Mouse (Mus musculus): ENCODE results near the gene Dcaf1.

Dcaf1 gene

DNA sequence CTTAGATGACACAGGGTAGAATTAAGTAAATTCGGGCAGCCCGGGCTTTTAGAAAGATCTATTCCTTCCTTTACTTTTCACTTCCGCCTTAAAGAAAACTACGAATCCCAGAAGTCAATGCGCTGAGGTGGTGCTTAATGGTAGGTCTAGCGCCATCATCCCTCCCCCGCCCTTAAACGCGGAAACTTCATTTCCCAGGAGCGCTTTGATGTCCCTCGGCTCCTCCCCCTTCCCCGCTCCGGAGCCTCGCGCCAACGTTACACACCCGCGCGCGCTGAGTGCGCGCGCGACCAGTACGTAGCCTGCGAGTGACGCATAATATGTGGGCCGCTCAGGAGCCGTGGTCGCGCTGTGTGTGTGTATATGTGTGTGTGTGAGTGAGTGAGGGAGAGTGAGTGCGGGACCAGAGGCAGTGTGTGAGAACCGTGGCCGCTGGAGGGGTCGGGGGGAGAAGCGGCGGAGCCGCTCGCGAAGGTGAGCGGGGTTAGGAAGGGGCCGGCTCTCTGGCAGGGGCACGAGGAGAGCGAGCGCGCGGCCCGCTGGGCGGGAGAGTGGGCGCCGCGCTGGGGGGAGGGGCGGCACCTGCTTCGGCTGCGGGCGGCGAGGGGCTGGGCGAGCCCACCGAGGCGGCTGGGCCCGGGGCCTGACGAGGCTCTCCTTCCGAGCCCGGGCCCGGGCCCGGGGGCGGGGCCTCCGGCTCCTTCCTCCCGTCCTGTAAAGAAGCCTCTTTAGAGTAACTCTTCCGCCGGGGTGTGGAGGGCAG is at the start of gene Dcaf1:
TSS of gene Dcaf1 (plus strand) at position 257 of the 763 bp plus-strand sequence.
- DNase-seq (ENCODE audit: extremely low spot score), result peak; percentile 94

DNA sequence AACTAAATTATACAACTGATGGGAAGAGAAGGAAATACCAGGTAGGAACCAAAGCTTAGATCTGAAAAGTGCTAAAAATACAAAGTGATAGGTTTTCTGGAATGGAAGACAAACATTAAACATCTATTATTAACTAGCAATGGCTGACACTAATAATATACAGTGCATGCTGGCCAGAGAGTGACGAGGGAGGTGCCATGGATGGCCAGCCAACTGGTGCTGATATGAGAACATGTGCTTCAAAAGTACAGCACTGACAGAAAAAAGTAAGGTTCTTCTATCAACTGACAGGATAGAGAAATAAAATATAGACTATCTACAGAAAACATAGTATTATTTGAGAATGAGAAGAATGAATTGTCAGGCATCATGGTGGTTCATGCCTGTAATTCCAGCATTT is 45.6 kb upstream of the Dcaf1 start:
- DNase-seq (ENCODE audit: extremely low spot score), result no peak

DNA sequence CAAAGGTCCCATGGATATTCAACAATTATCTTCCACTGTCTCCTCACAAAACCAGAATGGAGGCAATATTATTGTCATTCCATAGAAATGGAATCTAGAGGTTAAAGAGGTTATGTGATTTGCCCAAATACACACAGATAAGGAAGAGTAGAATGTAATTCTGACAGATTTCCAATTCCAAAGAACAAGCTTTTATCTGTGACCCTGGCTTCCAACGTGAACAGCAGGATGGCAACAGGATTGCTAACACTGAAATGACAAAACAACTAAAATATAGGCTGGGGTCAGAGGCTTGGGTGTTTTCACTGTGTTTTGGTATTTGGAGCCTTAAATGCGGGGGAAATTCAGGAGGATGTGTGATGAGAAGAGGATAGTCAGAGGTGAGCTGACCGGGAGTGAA is 44.3 kb upstream of the Dcaf1 start:
- DNase-seq (ENCODE audit: extremely low spot score), result no peak

DNA sequence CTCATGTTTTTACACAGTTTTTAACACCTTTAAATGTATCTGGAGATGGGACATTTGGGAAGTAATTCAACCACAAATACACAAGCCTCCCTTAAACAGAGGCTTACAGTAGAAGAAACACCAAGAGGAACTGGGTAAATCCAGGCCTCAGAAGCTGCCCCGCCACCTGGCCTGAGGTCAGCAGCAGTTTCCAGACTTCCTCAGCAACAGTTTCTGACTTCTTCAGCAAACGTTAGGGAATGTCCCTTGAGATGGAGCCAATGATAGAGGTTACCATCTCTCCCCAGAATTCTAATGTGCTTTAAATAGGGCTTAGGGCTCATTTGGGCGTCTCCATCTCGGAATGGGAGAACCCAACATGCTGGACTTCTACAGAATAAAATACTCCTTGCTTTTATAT is 43.4 kb upstream of the Dcaf1 start:
- no peak for DNase-seq (ENCODE audit: extremely low spot score)

DNA sequence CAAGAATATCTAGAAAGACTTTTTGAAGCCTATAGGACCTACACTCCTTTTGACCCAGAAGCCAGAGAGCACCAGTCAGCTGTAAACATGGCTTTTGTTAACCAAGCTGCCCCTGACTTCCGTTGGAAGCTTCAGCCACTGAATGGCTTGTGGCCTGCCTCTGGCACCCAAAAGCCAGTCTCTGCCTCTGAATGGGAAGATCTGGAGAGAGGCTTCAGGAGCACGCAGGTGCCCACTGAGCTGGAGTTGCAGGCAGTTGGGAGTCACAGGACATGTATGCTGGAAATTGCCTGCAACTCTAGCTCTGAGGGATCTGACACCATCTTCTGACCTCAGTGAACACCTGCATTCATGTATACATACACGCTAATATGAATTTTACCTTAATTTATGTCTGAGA is 41.6 kb upstream of the Dcaf1 start:
- DNase-seq (ENCODE audit: extremely low spot score), result no peak

DNA sequence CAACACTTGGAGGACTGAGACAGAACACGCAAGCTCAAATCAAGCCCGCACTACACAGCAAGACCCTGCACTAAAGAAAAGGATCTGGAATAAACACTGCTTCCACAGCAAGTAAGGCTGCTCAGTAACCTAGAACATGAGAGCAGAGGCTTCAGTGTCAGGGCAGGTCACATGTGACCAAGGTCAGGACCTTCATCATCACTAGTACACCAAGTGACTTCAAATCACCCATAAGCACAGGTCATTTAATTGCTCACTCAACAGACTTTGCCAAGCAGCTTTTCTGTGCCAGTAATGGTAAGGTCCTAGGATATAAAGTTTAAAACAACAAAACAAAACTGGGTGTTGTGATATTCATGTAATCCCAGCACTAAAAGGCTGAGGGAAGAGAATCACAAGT is 38.1 kb upstream of the Dcaf1 start:
- DNase-seq (ENCODE audit: extremely low spot score), result no peak

DNA sequence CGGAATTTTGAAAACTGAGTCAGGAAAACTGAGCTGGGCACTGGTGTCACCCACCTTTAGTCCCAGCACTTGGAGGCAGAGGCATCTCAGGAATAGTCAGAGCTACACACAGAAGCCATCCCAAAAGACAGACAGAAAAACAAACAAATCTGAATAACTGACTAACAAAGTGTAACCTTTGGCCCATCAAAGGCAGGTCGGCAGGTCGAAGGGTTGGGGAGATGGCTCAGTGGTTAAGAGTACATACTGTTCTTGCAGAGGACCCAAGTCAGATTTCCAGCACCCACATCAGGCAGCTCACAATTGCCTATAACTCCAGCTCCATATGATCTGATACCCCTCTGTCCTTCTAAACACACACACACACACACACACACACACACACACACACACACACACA is 36.5 kb upstream of the Dcaf1 start:
- no peak for DNase-seq (ENCODE audit: extremely low spot score)

DNA sequence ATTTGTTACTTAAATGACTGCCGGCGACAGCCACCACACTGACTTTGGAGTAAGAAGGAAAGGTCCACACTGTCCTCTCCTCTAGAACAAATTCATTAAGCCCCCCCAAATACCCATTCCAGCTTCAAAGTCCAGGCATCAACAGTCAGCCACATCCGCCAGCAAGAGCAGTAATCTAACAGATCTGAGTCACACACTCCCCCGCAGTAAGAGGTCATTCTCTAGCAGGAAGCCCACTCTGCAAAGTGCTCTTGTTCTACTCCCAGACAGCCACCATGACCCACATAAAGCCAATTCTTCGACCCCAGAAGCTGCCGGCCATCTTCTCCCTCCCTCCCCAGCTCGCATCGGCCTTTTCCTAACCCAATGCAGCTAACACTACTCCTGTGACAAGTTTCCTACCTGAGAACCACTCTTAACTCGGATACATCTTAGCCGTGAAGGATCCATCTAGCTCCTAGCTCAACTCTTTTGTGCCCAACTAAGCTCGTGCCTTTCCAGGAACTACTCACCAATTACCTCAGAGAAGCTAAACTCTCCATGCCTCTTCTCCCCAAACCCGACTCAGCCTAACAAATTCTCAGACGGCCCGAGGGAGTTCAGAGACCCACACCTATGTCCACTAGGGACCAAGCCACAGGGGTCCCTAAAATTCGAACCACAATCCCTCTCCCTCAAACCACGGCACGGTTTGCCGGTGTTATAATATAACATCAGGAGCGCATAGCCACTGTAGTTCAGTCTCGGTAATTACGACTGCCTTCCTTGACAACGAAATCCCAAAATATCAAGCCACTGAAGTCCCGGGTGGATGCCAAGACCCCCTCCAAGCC is 33.5 kb upstream of the Dcaf1 start:
- peak; percentile 28 for DNase-seq (ENCODE audit: extremely low spot score)

DNA sequence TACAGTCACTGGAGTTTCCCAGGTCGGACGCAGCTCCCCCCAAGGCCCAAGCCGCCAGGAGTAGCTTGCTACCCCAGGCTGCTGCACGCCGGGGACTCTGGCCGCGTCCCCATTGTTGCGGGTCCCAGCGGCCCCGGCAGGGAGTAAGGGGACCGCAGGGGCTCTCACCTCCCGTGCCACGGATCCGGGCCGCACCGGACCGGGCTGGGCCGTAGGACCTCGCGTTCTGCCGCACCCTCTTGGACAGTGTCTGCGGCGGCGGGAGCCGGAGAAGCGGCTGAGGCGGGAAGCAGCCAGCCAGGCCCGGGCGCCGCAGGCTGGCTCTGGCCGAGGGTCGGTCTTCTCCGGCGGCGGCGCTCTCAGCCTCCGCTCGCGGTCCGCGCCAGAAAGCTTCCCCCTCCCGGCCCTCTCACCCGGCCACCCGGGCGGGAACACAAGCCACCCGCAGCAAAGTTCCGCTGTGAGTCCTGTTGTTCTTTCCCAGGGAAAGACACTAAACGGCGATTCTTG is 32.8 kb upstream of the Dcaf1 start, which contains the start of gene Rad54l2:
TSS of gene Rad54l2 (minus strand) at position 383 of the 510 bp plus-strand sequence.
- DNase-seq (ENCODE audit: extremely low spot score), result peak; percentile 91

DNA sequence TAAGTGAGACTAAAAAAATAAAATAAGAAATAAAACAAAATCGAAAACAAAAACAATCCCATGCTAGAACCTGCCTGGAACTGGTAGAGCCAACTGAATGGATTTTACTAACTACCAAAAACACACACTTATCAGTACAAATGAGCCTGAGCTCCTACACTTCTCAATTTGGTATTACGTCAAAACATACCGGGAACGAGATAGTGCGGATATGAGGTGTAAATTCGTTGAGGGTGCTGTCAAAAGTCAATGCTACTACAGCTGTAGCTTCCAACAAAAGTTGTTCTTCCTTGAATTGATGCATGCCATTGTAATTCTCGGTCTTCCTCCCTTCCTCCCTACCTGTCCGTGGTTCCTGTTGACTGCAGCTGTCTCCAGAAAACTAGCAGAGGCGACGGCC is 32.3 kb upstream of the Dcaf1 start:
- DNase-seq (ENCODE audit: extremely low spot score), result peak; percentile 2

DNA sequence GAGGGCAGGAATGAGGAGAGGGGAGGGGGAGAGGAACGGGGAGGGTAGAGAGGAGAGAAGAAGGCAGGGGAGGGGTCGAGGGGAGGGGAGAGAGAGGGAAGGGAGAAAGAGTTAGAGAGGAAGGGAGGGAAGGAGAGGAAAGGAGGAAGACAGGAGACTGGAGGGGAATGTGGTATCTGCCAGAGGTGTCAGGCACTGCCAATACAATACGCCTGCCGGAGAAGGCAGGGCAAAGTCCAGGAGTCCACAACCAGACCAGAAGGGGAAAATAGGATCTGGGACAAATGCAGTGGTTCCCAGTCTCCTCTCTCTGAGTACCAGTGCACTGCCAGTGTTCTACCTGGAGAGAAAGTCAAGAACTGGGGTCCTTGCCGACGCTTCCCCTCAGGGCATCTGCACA is 30.8 kb upstream of the Dcaf1 start:
- no peak for DNase-seq (ENCODE audit: extremely low spot score)

DNA sequence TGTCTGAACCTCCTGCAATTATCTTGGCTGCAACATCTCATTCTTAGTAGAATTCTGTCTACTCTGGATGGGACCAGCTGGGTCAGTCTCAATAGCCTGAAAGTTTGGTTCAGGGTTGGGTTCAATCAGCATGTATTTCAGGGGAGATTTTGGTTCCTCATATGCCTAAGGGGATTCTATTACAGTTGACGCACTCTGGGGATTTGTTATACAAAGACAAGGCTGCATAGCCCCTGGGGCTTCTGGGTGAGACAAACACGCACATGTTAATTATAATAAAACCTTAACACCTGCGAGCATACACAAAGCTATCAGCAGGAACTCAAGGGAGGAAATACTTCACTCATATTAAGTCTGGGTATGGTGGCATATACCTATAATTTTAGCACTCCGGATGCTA is 15.2 kb upstream of the Dcaf1 start:
- DNase-seq (ENCODE audit: extremely low spot score), result no peak

DNA sequence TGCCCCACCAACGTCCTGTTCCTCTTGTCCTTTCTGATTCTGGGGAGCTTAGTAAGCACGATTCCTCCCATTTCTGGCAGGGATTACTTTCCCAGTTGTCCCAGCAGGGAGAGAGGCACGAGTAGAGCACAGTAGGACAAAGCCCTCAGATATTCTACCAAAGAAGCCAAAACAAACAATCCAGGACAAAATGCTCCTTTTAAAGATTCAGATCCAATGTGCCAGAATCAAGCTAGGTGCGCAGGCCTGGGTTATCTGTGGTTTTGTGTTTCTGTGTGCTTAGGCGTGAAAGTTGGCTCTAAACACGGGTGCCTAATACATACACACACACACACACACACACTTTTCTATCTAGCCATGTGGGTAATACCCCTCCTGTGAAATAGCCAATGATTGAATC is 3.5 kb upstream of the Dcaf1 start:
- no peak for DNase-seq (ENCODE audit: extremely low spot score)

DNA sequence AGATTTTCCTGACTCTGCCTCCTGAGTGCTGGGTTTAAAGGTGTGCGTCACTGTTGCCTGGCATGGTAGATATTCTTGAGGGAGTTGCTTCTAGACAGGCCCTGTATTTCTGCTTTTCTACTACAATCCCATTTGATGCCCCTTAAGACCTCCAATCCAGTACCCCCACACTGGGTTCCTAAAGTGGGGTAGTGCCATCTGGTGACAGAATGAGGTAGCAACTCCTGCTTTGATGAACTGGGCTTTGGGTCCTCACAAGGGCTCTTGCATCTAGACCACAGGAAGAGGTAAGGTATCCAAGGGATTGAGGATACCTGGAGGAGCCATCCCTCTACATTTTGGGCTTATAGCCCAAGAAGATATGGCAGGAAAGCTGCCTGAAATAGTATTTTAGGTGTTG is 2.5 kb upstream of the Dcaf1 start:
- DNase-seq (ENCODE audit: extremely low spot score), result no peak

DNA sequence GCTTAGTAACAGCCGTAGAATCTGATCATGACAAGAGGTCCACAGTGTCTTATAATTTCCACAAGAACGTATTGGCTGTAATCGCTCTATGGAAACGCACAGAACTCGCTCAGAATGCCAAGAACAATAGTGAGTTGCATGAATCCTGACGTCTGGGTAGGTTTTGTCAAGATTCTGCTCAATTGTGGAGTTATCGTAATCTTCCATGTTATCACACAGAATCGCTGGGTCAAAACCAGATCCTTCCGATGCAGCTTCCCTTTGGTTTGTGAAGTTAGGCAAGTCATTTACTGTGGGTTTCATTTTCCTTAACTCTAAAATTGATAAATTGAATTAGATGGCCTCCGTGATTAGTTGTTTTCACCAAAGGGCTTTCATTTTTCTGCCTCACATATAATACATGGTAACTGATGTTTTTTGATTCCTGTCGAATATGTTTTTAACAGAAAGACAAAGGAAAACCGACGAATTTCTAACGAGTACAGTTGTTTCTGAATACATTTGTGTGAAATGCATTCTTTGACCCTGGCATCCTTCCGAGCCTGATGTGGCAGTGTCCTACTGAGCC is 540 bp upstream of the Dcaf1 start:
- DNase-seq (ENCODE audit: extremely low spot score), result peak; percentile 7

DNA sequence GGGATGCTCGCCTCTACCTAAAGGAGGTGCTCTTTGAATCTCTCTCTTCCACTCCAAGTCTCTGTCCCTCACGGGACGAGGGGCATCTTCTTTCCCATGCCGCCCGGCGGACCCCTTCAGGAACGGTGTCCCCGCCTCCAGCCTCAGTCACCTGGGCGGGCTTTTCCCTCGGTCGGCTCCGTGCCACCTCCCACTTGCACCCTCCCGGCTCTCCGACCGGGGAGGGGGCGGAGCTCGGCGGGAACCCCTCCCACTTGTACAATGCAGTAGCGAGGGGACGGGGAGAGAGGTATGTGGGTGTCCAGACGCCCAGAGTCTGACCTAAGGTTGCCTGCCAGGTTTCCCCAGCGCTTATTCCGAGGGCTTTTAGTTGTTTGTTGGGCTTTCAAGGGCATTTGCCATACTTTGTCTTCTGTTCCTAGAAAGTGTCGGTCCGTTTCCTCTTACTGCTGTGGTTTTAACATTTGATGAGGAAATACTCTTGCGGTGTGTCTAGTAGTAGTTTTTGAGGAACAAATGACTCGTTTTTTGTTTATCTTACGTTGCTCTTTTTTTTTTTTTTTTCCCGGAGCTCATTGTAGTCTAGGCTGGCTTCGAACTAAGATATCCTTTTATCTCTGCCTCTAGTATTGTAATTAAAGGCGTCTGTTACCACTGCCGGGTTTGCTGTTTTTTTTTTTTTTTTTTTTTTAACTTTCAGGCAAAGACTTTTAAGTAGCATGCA is 869 bp downstream of the Dcaf1 start:
- DNase-seq (ENCODE audit: extremely low spot score), result peak; percentile 88

DNA sequence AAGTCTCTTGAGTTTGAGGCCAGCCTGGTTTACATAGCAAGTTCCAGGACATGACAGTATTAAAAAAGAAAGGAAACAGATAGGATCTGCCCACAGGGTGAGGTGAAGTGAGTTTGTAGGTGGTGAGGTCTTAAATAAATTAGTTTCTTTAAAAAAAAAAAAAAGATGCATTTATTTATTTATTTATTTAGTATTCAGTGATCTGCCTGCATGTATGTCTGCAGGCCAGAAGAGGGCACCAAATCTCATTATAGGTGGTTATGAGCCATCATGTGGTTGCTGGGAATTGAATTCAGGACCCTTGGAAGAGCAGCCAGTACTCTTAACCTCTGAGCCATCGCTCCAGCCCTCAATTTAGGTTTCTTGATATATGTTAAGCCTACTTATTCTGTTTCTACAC is 18.9 kb downstream of the Dcaf1 start:
- DNase-seq (ENCODE audit: extremely low spot score), result no peak

DNA sequence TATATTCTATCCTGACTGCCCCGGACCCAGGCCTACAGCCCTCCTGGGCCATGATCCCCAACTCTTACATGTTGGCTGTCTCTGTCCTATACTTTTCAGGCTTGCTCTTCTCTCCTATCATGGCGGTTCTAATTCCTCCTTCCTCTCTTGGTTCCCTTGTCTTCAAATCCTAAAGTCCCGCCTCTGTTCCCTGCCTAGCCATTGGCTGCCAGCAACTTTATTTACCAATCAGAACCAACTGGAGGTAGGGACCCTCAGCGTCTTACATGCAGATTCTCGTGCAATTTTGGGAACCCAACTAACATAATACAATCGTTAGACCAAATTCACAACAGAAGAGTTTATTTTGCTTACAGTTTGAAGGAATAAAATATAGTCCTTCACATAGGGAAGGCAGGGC is 21.1 kb downstream of the Dcaf1 start:
- no peak for DNase-seq (ENCODE audit: extremely low spot score)

DNA sequence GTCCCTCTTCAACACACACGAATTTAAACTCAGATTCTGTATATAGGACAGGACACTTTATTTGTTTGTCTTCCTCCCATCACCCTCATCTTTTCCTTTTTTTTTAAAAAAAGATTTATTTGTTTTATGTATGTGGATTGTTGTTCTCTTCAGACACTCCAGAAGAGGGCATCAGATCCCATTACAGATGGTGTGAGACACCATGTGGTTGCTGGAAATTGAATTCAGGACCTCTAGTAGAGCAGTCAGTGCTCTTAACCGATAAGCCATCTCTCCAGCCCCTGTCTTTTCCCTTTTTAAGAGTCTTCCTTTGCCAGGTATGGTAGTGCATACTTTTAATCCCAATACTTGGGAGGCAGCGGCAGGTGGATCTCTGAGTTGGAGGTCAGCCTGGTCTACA is 35.0 kb downstream of the Dcaf1 start:
- DNase-seq (ENCODE audit: extremely low spot score), result no peak

DNA sequence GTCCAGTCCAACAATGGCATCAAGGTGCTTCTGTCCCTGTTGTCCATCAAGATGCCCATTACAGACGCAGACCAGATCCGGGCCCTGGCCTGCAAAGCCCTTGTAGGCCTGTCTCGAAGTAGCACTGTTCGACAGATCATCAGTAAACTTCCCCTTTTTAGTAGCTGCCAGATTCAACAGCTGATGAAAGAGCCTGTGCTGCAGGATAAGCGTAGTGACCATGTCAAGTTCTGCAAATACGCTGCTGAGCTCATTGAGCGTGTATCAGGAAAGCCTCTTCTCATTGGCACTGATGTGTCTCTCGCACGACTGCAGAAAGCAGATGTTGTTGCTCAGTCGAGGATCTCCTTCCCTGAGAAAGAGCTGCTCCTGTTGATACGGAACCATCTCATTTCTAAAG is 36.4 kb downstream of the Dcaf1 start:
- no peak for DNase-seq (ENCODE audit: extremely low spot score)

DNA sequence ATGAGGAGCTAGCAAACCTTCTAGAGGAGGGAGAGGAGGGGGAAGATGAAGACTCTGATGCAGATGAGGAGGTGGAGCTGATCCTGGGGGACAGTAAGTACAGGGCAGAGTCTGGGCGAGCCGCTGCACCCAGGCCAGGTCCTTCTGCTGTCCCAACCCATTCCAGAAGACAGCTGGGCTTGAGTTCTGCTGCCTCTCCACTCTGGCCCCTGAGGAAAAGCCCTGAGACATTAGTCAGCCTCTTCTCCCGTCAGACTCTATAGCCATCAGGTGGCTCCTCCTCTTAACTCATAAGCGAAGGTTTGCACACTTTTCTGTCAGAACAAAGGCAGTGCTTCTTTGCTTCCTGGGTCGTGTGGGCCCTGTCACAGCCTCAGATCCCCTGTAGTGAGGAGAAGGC is 52.5 kb downstream of the Dcaf1 start:
- DNase-seq (ENCODE audit: extremely low spot score), result no peak

DNA sequence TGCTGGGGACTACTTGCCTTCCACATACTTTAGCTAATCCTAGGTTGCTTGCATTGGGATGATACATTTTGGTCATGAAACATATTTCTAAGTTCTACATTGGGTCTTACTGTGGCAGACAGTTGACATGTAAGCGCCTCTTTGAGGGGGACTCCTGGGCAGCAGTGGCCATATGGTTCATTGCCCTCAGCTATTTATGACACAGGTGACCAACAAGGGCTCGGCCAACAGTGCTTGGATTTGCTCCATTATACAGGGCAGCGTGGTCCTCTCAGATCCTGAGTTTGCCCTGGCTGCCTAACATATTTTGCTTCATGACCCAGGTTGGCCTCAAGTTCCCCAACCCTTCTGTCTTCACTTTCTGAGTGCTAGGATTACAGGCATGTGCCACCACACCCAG is 55.0 kb downstream of the Dcaf1 start:
- no peak for DNase-seq (ENCODE audit: extremely low spot score)
